Mouse (Mus musculus) liver, adult 2 months (tissue): ENCODE results near the gene Tsga13.

Source experiments
- CTCF ChIP-seq: fragments of 200-500 bp; IDR thresholded peaks from 2 replicates; pipeline ENCODE4 v1.5.1; 2011; ENCODE audit warnings: low read depth, low read length, control low read depth
- POLR2A ChIP-seq: fragments of 200-500 bp; IDR thresholded peaks from 2 replicates; pipeline ENCODE4 v1.6.1; 2011; ENCODE audit warnings: low read length, control low read depth; ENCODE audit not compliant: insufficient read depth; ENCODE audit errors: extremely low read depth

DNA sequence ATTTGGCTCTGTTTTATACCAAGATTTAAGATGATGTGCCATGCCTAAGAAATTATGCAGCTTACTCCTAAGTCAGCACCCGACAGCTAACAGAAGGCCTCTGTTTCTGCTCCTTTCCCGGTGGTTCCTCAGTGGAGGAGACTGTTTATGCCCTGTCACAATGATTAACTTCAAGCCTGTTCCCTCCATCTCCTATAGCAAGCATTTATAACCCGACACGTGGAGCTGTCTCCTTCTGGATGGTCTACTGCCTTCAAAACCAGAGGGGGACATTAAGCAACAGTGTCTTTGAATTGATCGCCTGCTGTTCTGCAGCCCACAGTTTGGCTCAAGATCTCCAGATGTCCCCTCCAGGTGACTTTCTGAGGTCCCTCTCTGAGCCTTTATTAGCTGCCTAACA is 23.9 kb upstream of the Tsga13 start:
- no peak for TF ChIP-seq CTCF
- no peak for TF ChIP-seq POLR2A
